Mouse (Mus musculus) adrenal gland (tissue): ENCODE data around the gene Spata17.
"Not testable (repeated sequence)": the region's sequence is repeated elsewhere in the genome, so short reads cannot be mapped to it uniquely, and the experiment has no call there.

Experiments used
- intact Hi-C: fragments of 180-260 bp; cut with DNase I; formaldehyde crosslinking; loops from one replicate; pipeline ENCODE4 v1.15.1; 2025

Gene Spata17

GRCm38 (mm10) chr1:187178546-187178945 is 36.7 kb downstream of the Spata17 start:
- intact Hi-C loops: no loop called here

GRCm38 (mm10) chr1:187175991-187176390 is 39.3 kb downstream of the Spata17 start:
- intact Hi-C loops: no loop called here

- intact Hi-C loops: no loop called here
These were observed 44.9 kb downstream of the Spata17 start for GRCm38 (mm10) chr1:187170361-187170760.

GRCm38 (mm10) chr1:187169646-187170045 is 45.6 kb downstream of the Spata17 start:
- intact Hi-C loops: no loop called here

GRCm38 (mm10) chr1:187163571-187163970 is 51.7 kb downstream of the Spata17 start:
- intact Hi-C loops: no loop called here

- intact Hi-C loops: no loop called here
These were observed 59.6 kb downstream of the Spata17 start for GRCm38 (mm10) chr1:187155658-187156057.

GRCm38 (mm10) chr1:187153681-187154080 is 61.6 kb downstream of the Spata17 start:
- intact Hi-C loops: no loop called here

- intact Hi-C loops: no loop called here
These were observed 62.7 kb downstream of the Spata17 start for GRCm38 (mm10) chr1:187152571-187152970.

- intact Hi-C loops: no loop called here
These were observed 72.3 kb downstream of the Spata17 start for GRCm38 (mm10) chr1:187142984-187143383.

GRCm38 (mm10) chr1:187137426-187137825 is 77.8 kb downstream of the Spata17 start:
- intact Hi-C loops: loop anchor here (10.0 kb wide), 2 partner anchors 307 to 313 kb away; no protein-coding TSS in a partner anchor

- intact Hi-C loops: loop anchor here (10.0 kb wide), 2 partner anchors 309 to 311 kb away; no protein-coding TSS in a partner anchor
These were observed 79.4 kb downstream of the Spata17 start for GRCm38 (mm10) chr1:187135887-187136286.

GRCm38 (mm10) chr1:187133841-187134240 is 81.4 kb downstream of the Spata17 start:
- intact Hi-C loops: loop anchor here (10.0 kb wide), 2 partner anchors 309 to 311 kb away; no protein-coding TSS in a partner anchor

GRCm38 (mm10) chr1:187132348-187132747 is 82.9 kb downstream of the Spata17 start:
- intact Hi-C loops: loop anchor here (10.0 kb wide), 2 partner anchors 308 to 312 kb away; no protein-coding TSS in a partner anchor

GRCm38 (mm10) chr1:187127548-187127947 is 87.7 kb downstream of the Spata17 start:
- intact Hi-C loops: not testable (repeated sequence)

GRCm38 (mm10) chr1:187125733-187126132 is 89.5 kb downstream of the Spata17 start:
- intact Hi-C loops: no loop called here

GRCm38 (mm10) chr1:187124967-187125366 is 90.3 kb downstream of the Spata17 start:
- intact Hi-C loops: no loop called here

GRCm38 (mm10) chr1:187119300-187119699 is 96.0 kb downstream of the Spata17 start:
- intact Hi-C loops: no loop called here

- intact Hi-C loops: no loop called here
These were observed 97.2 kb downstream of the Spata17 start for GRCm38 (mm10) chr1:187118108-187118507.

- intact Hi-C loops: no loop called here
These were observed 101.5 kb downstream of the Spata17 start for GRCm38 (mm10) chr1:187113716-187114115.

- intact Hi-C loops: no loop called here
These were observed 113.1 kb downstream of the Spata17 start for GRCm38 (mm10) chr1:187102130-187102529.

GRCm38 (mm10) chr1:187101202-187101601 is 114.1 kb downstream of the Spata17 start:
- intact Hi-C loops: no loop called here

GRCm38 (mm10) chr1:187100624-187101023 is 114.6 kb downstream of the Spata17 start:
- intact Hi-C loops: no loop called here

- intact Hi-C loops: no loop called here
These were observed 117.0 kb downstream of the Spata17 start for GRCm38 (mm10) chr1:187098285-187098684.

GRCm38 (mm10) chr1:187092546-187092945 is 122.7 kb downstream of the Spata17 start:
- intact Hi-C loops: no loop called here
